Mouse (Mus musculus) hindbrain, embryonic 11.5 days (tissue): ENCODE data around the gene Inppl1. TPM values are rescaled to one million over a fixed set of nuclear protein-coding genes. Genes with fewer than 3 reads are reported as not detected.

Experiments
- polyA plus RNA-seq: library from polyadenylated mRNA; unstranded; fragments of >200 nt; fragmentation: Nextera tagmentation; extraction: Ambion mirVana; gene quantifications from 2 replicates; pipeline ENCODE4 v1.2.1, GENCODE M21; 2014

The Inppl1 gene
- polyA plus RNA-seq, 1 experiment from 2014 or later: 25.2 TPM

Other genes starting within 250 kb of the Inppl1 start
- 29.4 and 34.1 TPM in 2 replicates for gene Clpb, start 174.6 kb downstream of the Inppl1 start, polyA plus RNA-seq
- 5.2 and 6.3 TPM in 2 replicates for gene Phox2a, start 19.9 kb downstream of the Inppl1 start, polyA plus RNA-seq
- 0.73 and 2.1 TPM in 2 replicates for gene Folr2, start 19.0 kb upstream of the Inppl1 start, polyA plus RNA-seq
- gene Anapc15, start 25.5 kb upstream of the Inppl1 start, polyA plus RNA-seq: 90.2 and 91.3 TPM in 2 replicates
- gene Folr1, start 32.6 kb upstream of the Inppl1 start, polyA plus RNA-seq: 11.5 and 12.1 TPM in 2 replicates
- gene Lamtor1, start 67.7 kb upstream of the Inppl1 start, polyA plus RNA-seq: 127 TPM in 2 replicates
- gene Tomt, start 68.1 kb upstream of the Inppl1 start, polyA plus RNA-seq: 0.48 and 0.89 TPM in 2 replicates
- 11.4 and 12.2 TPM in 2 replicates for gene Lrrc51, start 95.7 kb upstream of the Inppl1 start, polyA plus RNA-seq
- gene Numa1, start 95.9 kb upstream of the Inppl1 start, polyA plus RNA-seq: 86.9 and 88.9 TPM in 2 replicates
- 3.1 and 4.4 TPM in 2 replicates for gene Il18bp, start 180.5 kb upstream of the Inppl1 start, polyA plus RNA-seq
- 27.1 and 29.8 TPM in 2 replicates for gene Rnf121, start 227.2 kb upstream of the Inppl1 start, polyA plus RNA-seq
- 19.5 and 23.3 TPM in 2 replicates for gene Xndc1, start 227.3 kb upstream of the Inppl1 start, polyA plus RNA-seq
- gene Xntrpc, start 227.5 kb upstream of the Inppl1 start, polyA plus RNA-seq: 1.0 and 2.0 TPM in 2 replicates
- 0.28 and 0.42 TPM in 2 replicates for gene Trpc2, start 244.9 kb upstream of the Inppl1 start, polyA plus RNA-seq